Mouse (Mus musculus) forebrain, embryonic 12.5 days (tissue): Measurements from ENCODE around the gene Gm5148. TPM values are rescaled to one million over a fixed set of nuclear protein-coding genes. Genes with fewer than 3 reads are reported as not detected.

Source experiments
- ATAC-seq: fragments of 200-750 bp; cut with Nextera tagmentation; 2 replicates; pipeline ENCODE4 v1.8.0; 2017; ENCODE audit warnings: moderate TSS enrichment; ENCODE audit not compliant: low FRiP score
- H3K27ac ChIP-seq: fragments of 300-500 bp; sonication (generic); 2 replicates; pipeline ENCODE4 v1.5.1; 2016; ENCODE audit warnings: mild to moderate bottlenecking
- H3K27me3 ChIP-seq: fragments of 300-500 bp; sonication (generic); 2 replicates; pipeline ENCODE4 v1.6.1; 2016; ENCODE audit warnings: mild to moderate bottlenecking
- H3K36me3 ChIP-seq: fragments of 300-500 bp; sonication (generic); replicated peaks from 2 replicates; pipeline ENCODE4 v1.6.1; 2016; ENCODE audit warnings: mild to moderate bottlenecking
- H3K4me1 ChIP-seq: fragments of 300-500 bp; sonication (generic); 2 replicates; pipeline ENCODE4 v1.6.1; 2016
- H3K4me2 ChIP-seq: fragments of 300-500 bp; sonication (generic); 2 replicates; pipeline ENCODE4 v1.6.1; 2016; ENCODE audit warnings: mild to moderate bottlenecking, moderate library complexity
- H3K4me3 ChIP-seq: fragments of 300-500 bp; sonication (generic); replicated peaks from 2 replicates; pipeline ENCODE4 v1.5.1; 2016; ENCODE audit warnings: mild to moderate bottlenecking
- H3K9ac ChIP-seq: fragments of 300-500 bp; sonication (generic); 2 replicates; pipeline ENCODE4 v1.6.1; 2016; ENCODE audit warnings: mild to moderate bottlenecking
- H3K9me3 ChIP-seq: fragments of 300-500 bp; sonication (generic); 2 replicates; pipeline ENCODE4 v1.6.1; 2016
- WGBS: fragments of 180-500 bp; shearing (Covaris S2); methylation state at CpG from one replicate; pipeline ENCODE4 v1.1.7; 2016; 5-methylcytosine and 5-hydroxymethylcytosine counted together
- polyA plus RNA-seq: library from polyadenylated mRNA; unstranded; fragments of >200 nt; fragmentation: Nextera tagmentation; extraction: Ambion mirVana; gene quantifications from 2 replicates; pipeline ENCODE4 v1.2.1, GENCODE M21; 2016

Gm5148 gene
- polyA plus RNA-seq, 1 experiment from 2014 or later: 4.3 TPM

DNA sequence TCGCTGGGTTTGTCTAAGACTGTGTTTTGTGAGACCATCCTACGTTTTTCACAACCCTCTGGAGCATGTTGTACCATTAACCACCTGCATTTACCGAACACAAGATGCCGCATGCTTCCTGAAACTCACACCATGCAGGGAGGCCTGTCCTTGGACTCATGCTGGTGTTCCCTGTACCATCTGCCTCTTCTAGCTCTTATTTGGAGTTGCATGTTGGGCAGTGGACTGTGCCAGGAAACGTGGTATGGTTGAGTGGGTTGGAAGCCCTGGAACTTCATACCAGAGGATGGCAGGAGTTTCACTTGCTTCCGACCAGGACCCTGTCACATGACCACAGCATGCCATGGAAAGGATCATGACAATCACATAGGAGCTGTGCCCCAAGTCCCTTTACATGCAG lies 16.5 kb downstream of the Gm5148 start:
- Histone ChIP-seq H3K9me3 (0 out of 2 replicates have a peak, but pooled peaks cover 4% of the 10 kb centered on the region), H3K4me1 (no peaks in the 10 kb centered on the region), H3K4me3 (no peak overlapping the region), H3K27me3 (no peaks in the 10 kb centered on the region), H3K36me3 (no peaks in the 10 kb centered on the region), H3K9ac (no peak overlapping the region), H3K27ac (no peak overlapping the region), H3K4me2 (no peak overlapping the region)
- WGBS: 94% methylated on average over 6 of the region's 6 CpGs
- ATAC-seq: no peak

DNA sequence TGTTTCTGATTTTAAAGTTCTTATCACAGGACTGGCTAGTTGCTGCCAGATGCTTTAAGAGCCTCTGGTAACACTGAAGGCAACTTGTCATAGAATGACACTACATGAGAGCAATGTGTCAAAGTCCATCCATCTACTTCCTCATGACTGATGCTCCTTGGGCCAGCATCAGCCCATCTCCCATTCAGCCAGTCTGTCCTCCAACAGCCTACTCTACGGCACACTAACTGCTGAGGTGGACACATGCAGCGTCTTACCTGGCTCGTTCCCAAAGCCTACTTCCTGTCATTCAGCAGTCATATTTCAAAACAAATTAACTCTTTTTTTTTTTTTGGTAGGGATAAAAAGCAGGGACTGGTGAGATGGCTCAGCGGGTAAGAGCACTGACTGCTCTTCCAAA lies 17.9 kb downstream of the Gm5148 start:
- no peaks in the 10 kb centered on the region for H3K36me3 ChIP-seq
- no peak overlapping the region for H3K4me3 ChIP-seq
- no peaks in the 10 kb centered on the region for H3K27me3 ChIP-seq
- no peak overlapping the region for H3K27ac ChIP-seq
- H3K4me2 ChIP-seq: no peak overlapping the region
- H3K9me3 ChIP-seq: 0 out of 2 replicates have a peak, but pooled peaks cover 4% of the 10 kb centered on the region
- no peak overlapping the region for H3K9ac ChIP-seq
- ATAC-seq: no peak
- no peaks in the 10 kb centered on the region for H3K4me1 ChIP-seq
- WGBS: 93% methylated on average over 4 of the region's 4 CpGs

DNA sequence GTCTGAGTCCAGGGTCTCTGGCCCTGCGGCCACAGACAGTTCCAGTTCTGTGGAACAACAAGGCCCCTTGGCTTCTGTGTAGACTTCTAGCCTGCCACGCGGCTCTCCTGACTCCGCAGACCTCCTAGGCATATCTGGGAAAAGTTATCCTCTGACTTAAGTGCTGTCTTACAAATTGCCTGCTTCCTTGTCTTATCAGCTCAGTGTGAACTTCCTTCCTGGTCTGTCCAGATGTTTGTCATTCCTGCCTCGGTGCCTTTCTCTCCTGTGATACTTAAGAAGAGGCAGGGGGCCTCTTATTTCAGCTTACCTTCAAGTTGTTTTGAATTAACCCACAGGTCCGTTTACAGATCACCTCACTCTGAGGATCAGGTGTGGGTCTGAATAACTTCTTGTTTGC lies 18.9 kb downstream of the Gm5148 start:
- Histone ChIP-seq H3K36me3 (no peaks in the 10 kb centered on the region), H3K4me2 (no peak overlapping the region), H3K27me3 (no peaks in the 10 kb centered on the region), H3K27ac (no peak overlapping the region), H3K9ac (no peak overlapping the region), H3K4me3 (no peak overlapping the region), H3K4me1 (no peaks in the 10 kb centered on the region), H3K9me3 (0 out of 2 replicates have a peak, but pooled peaks cover 4% of the 10 kb centered on the region)
- 62% methylated on average over 6 of the region's 6 CpGs for WGBS
- ATAC-seq: no peak

DNA sequence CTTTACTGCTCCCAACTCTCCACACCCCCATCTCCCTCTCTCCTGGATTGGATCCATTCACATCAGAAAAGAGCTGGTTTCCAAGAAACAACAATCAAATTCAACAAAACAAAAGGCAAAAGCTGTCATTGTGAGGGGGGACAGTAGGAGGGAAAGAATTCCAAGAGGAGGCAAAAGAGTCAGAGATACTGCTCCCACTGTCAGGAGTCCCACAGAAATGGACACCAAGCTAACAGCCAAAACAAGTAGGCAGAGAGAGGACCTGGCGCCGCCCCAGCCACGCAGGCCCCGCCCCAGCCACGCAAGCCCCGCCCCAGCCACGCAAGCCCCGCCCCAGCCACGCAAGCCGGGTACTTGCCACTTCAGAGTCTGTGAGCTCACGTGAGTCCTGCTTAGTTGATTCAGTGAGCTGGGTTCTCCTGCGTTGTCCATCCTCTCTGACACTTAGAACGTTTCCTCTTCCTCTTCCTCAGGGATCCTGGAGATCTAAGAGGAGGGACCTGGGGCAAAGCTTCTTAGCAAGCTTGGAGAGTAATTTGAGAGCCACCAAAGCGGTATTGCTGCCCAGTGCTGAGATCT lies 19.5 kb downstream of the Gm5148 start:
- Histone ChIP-seq H3K9ac (no peak overlapping the region), H3K9me3 (0 out of 2 replicates have a peak, but pooled peaks cover under 1% of the 10 kb centered on the region), H3K36me3 (no peaks in the 10 kb centered on the region), H3K4me1 (no peaks in the 10 kb centered on the region), H3K27me3 (no peaks in the 10 kb centered on the region), H3K4me3 (no peak overlapping the region), H3K4me2 (no peak overlapping the region), H3K27ac (no peak overlapping the region)
- no peak for ATAC-seq
- 36% methylated on average over 14 of the region's 14 CpGs for WGBS

DNA sequence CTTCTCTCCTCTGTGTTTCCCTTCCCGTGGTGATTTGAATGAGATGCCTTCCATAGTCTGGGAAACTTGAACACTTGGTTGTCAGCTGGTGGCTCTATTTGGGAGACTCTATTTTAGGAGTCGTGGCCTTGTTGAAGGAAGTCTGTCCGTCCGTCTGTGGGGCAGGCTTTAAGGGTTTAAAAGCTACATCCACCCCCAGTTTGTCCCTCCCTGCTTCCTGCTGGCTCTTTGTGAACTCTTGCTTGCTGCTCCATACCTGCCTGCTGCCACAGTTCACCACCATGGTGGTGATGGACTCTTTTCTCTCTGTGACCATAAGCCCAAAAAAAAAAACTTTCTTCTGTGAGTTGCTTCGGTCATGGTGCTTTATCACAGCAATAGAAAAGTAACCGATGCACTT lies 21.2 kb downstream of the Gm5148 start:
- Histone ChIP-seq H3K4me3 (no peak overlapping the region), H3K27ac (no peak overlapping the region), H3K9me3 (no peaks in the 10 kb centered on the region), H3K4me1 (no peaks in the 10 kb centered on the region), H3K4me2 (no peak overlapping the region), H3K36me3 (no peaks in the 10 kb centered on the region), H3K9ac (no peak overlapping the region), H3K27me3 (no peaks in the 10 kb centered on the region)
- no peak for ATAC-seq
- 91% methylated on average over 6 of the region's 6 CpGs for WGBS

DNA sequence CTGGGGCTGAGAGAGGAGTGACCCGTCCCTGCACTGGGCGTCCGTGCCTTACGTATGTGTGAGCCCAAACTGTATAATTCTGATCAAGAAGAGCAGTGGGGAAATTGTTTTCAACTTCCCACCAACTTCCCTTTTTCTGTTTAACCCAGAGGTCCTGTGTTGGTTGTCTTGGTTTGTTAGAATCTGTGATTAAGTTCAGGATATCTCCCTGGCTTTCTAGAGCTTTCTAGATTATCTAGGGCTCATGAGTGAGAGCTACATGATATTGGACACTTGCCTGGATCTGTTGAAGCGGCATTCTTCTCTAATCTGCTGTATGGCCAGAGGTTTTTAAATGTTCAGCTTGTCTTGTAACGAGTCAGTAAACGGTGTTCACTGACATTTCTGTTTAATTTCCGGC lies 30.7 kb downstream of the Gm5148 start:
- Histone ChIP-seq H3K4me1 (no peaks in the 10 kb centered on the region), H3K27me3 (peaks cover under 1% of the 10 kb centered on the region; the same call in 1 of the 2 replicates), H3K27ac (no peak overlapping the region), H3K4me3 (no peak overlapping the region), H3K9me3 (no peaks in the 10 kb centered on the region), H3K36me3 (no peaks in the 10 kb centered on the region), H3K9ac (no peak overlapping the region), H3K4me2 (no peak overlapping the region)
- no peak for ATAC-seq
- 92% methylated on average over 8 of the region's 8 CpGs for WGBS

DNA sequence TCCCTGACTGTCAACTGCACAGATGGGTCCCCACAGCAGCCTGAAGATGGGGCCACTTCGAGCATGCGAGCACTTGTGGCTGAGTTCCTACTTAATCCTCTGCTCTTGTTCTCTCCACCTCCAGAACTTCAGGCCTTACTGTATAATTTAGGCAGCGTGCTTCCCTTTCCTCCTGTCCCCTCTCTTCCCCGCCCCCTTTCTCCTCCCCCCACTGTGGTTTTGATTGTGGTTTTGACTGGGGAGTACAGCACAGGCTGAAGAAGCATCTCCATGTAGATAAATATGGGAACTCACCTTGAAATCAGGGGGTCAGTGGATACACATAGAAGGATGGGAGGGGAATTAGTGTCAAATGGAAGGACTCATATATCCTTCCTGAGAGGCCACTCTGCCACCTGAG lies 31.3 kb downstream of the Gm5148 start:
- Histone ChIP-seq H3K4me1 (no peaks in the 10 kb centered on the region), H3K9me3 (no peaks in the 10 kb centered on the region), H3K27me3 (peaks cover 6% of the 10 kb centered on the region), H3K4me2 (no peak overlapping the region), H3K27ac (no peak overlapping the region), H3K4me3 (no peak overlapping the region), H3K9ac (no peak overlapping the region), H3K36me3 (no peaks in the 10 kb centered on the region)
- no peak for ATAC-seq
- 82% methylated on average over 4 of the region's 4 CpGs for WGBS

DNA sequence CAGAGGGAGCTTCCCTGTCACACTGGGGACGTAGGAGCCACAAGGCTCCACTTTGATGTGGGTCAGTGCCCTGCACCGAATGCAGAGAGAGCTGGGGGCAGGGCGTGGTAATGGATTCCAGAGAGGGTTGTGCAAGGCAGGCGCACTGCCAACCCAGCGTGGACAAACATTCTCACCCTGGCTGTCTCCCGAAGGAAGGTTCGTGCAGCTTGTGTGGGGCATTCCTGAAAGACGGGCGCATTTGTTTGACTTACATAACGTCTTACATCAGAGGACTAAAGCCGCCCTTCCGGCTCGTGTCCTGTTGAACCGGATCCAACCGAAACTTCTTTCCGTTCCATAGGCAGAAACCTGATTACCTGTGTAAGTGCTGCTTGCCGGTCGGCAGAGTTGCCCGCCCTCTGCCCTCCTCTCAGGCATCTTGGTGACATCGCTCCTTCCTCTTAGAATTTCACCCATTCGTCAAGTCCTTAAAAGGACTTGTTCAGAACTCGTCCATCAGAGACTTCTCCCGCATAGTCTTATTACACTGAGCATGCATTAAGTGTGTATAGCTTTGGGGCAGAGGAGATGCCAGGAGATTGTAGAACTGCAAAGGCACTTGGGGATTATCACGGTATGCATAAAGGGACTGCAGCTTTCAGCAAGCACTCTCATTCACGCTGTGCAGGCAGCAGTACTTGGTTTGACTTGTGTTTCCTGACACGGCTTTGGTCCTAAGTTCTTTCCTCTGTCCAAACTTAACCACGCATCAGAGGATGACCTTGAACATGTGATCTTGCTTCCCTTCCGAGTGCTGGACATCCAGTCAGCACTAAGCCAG lies 36.9 kb downstream of the Gm5148 start:
- 32% methylated on average over 28 of the region's 28 CpGs for WGBS
- Histone ChIP-seq H3K9ac (peak overlapping the region; percentile 36; the same call in 1 of the 2 replicates), H3K36me3 (no peaks in the 10 kb centered on the region), H3K27me3 (peaks cover 18% of the 10 kb centered on the region), H3K9me3 (no peaks in the 10 kb centered on the region), H3K27ac (no peak overlapping the region), H3K4me3 (peak overlapping the region; percentile 27), H3K4me1 (peaks cover 11% of the 10 kb centered on the region), H3K4me2 (peak overlapping the region; percentile 50)
- no peak for ATAC-seq

DNA sequence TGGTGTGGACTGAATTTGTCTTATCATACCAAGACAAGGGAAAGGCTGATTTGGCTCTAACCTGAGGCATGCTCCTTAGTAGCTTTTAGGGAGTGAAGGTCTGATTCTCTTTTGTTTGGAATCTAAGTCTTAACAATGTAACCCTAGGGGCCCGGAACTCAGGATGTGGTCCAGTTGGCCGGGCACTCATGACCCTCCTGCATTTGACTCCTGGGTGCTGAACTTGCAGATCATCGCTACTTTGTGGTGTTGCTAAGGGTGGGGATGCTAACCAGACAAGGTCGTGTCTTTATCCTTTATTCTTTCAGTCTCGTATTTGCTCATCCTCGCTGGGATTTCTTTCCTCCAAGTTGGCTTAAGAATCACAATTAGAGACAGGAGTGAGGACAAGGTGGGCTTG lies 37.5 kb downstream of the Gm5148 start:
- ATAC-seq: no peak
- Histone ChIP-seq H3K4me3 (peak overlapping the region; percentile 27), H3K27me3 (peaks cover 20% of the 10 kb centered on the region), H3K36me3 (no peaks in the 10 kb centered on the region), H3K9me3 (no peaks in the 10 kb centered on the region), H3K4me2 (peak overlapping the region; percentile 50), H3K27ac (no peak overlapping the region), H3K4me1 (peaks cover 11% of the 10 kb centered on the region), H3K9ac (peak overlapping the region; percentile 36; the same call in 1 of the 2 replicates)
- WGBS: 21% methylated on average over 6 of the region's 6 CpGs

DNA sequence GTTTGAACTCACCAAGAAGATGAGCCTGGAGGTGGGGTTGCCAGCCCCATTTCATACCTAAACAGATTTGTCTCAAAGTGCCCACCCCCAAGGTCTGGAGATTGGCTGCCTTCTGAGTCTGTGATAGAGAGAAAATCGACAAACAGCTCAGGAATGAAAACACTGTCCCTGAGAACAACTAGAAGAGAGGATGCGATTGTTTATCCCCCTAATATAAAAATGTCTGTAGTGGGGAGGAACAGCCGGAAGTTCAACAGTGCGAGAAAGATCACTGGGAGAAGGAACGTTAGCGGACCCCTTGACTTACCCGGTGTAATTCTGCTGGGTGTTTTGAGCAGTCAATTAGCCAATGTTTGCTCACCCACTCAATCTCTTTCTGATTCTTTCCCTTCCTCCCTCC lies 38.1 kb downstream of the Gm5148 start:
- no peaks in the 10 kb centered on the region for H3K9me3 ChIP-seq
- WGBS: 62% methylated on average over 7 of the region's 7 CpGs
- no peak overlapping the region for H3K27ac ChIP-seq
- H3K4me2 ChIP-seq: no peak overlapping the region
- no peak overlapping the region for H3K9ac ChIP-seq
- peaks cover 20% of the 10 kb centered on the region for H3K27me3 ChIP-seq
- ATAC-seq: no peak
- H3K36me3 ChIP-seq: no peaks in the 10 kb centered on the region
- no peak overlapping the region for H3K4me3 ChIP-seq
- peaks cover 11% of the 10 kb centered on the region for H3K4me1 ChIP-seq

DNA sequence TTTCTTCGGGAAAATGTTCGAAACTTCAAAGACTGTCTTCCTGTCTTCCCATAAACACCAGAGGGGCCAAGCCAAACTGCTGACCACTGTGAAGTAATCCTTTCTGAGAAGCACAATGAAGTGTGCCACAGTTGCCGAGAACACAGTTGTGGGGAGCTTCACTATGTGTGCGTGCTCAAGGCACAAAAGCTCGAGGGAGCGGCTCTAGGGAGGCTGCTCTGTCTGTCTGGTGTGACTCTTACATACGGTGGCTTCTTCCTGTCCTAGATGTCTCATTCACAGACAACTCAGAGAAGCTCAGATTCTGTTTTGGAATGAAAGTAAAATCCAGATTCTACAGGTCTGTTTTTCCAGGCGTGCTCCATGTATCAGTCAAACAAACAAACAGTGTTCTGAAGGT lies 48.0 kb downstream of the Gm5148 start:
- no peak overlapping the region for H3K4me3 ChIP-seq
- peaks cover 17% of the 10 kb centered on the region; the same call in 1 of the 2 replicates for H3K27me3 ChIP-seq
- 78% methylated on average over 8 of the region's 8 CpGs for whole genome bisulfite sequencing
- no peaks in the 10 kb centered on the region for H3K9me3 ChIP-seq
- no peak overlapping the region for H3K4me2 ChIP-seq
- no peak overlapping the region for H3K27ac ChIP-seq
- no peak overlapping the region for H3K9ac ChIP-seq
- no peaks in the 10 kb centered on the region for H3K36me3 ChIP-seq
- no peak for ATAC-seq
- H3K4me1 ChIP-seq: peaks cover 26% of the 10 kb centered on the region

DNA sequence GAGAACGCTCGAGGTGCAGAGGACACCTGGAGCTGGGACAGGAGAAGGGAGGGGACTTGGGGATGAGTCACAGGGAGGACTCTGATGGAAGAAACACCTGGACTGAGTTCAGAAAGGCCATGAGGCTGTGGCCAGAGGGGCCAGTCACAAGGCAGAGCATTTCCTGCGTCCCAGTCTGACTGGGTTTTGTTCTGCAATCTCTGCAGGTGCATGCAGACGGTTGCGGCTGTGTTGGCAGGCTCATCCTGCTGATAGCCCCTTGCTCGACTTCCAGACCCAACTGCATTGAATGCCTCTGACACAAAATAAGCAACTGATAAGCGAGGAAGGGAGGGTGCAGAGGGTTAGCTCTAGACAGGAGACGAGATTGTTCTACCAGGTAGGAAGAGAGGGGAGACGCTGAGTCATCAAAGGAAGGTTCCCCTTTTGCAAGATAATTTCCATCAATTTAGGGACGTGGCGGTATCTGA lies 49.2 kb downstream of the Gm5148 start:
- no peak overlapping the region for H3K27ac ChIP-seq

More for the DNA sequence above, 49.2 kb downstream of the Gm5148 start:
- H3K4me3 ChIP-seq: no peak overlapping the region
- WGBS: 87% methylated on average over 11 of the region's 11 CpGs
- H3K27me3 ChIP-seq: peaks cover 15% of the 10 kb centered on the region; the same call in 1 of the 2 replicates
- peaks cover 26% of the 10 kb centered on the region for H3K4me1 ChIP-seq
- H3K9ac ChIP-seq: no peak overlapping the region
- ATAC-seq: no peak
- no peaks in the 10 kb centered on the region for H3K9me3 ChIP-seq
- H3K4me2 ChIP-seq: no peak overlapping the region
- H3K36me3 ChIP-seq: no peaks in the 10 kb centered on the region
